Mouse (Mus musculus): ENCODE measurements around the gene Gm20890.
"Not testable (repeated sequence)": the region's sequence is repeated elsewhere in the genome, so short reads cannot be mapped to it uniquely, and the experiment has no call there.

DNA sequence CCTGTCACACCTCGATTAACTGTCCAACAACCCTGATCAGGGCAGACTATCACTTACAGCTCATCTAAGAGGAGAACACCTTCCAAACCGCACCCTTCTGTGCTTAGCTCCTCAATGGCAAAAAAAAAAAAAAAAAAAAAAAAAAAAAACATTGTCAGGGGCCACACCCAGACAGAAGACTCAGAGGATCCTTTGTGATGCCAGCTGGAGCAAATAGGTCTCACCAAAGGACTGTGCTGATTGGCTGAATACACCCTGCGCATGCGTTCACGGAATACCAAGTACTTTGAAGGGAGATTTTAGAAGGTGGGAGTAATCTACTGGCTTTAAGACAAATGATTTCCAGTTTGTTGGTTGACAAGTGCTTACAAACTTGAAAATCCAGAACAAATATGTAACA, at the start of gene Gm20890:
- TF ChIP-seq GATA1 (IDR thresholded peaks at IDR 0.05; ENCODE audit: borderline replicate concordance, low read length); FLI1 (IDR thresholded peaks at IDR 0.05; ENCODE audit: low read length): not testable (repeated sequence)

Data from megakaryocyte, embryonic 14.5 days (primary cell).